Mouse (Mus musculus) brain, embryonic 14.5 days (tissue): ENCODE measurements around the gene Barhl2. TPM values are rescaled to one million over a fixed set of nuclear protein-coding genes. Genes with fewer than 3 reads are reported as not detected.

Experiments
- DNase-seq: peaks from one replicate; pipeline ENCODE4 v3.0.0-alpha.2; 2011; ENCODE audit warnings: low read depth
- CTCF ChIP-seq: fragments of 200-500 bp; IDR thresholded peaks from 2 replicates; pipeline ENCODE4 v1.5.1; 2012; ENCODE audit warnings: inconsistent platforms, mild to moderate bottlenecking, moderate library complexity, borderline replicate concordance; ENCODE audit not compliant: insufficient read depth, insufficient read length; ENCODE audit errors: extremely low read depth
- POLR2A ChIP-seq: fragments of 200-500 bp; IDR thresholded peaks from 2 replicates; pipeline ENCODE4 v1.6.1; 2012; ENCODE audit warnings: mild to moderate bottlenecking, inconsistent platforms, borderline replicate concordance; ENCODE audit not compliant: poor library complexity, insufficient read depth, insufficient read length, severe bottlenecking; ENCODE audit errors: extremely low read depth
- polyA plus RNA-seq: library from polyadenylated mRNA; depleted of rRNA; stranded (reverse); fragments of >200 nt; gene quantifications from 2 replicates; pipeline ENCODE4 v1.2.3, GENCODE M21; 2012

The Barhl2 gene
- polyA plus RNA-seq, 1 experiment, result 26.0 TPM

DNA sequence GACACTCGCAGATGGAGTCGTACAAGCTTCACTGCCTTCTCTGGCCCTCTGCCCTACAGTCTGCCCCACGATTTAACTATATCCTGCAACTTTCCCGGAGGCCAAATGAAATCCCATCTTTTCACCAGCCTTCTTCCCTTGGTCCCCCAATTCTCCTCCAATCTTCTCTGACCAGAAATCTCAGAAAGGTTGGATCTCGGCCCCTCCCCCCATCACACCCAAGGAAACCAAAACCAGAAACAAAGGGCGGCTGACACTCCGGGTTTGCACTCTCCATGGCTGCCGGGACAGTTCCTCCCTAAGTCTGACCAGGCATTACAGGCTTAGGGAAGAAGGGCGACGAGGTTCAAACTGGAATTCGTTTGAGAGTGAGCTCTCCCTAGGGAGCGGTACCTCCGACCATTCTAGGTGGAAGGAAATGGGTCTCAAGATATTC, 4.1 kb downstream of the Barhl2 start:
- peak; percentile 46 for DNase-seq
- TF ChIP-seq CTCF (no peak), POLR2A (no peak)

GRCm38 (mm10) chr5:106453181-106453885, 4.6 kb downstream of the Barhl2 start:
- no peak for TF ChIP-seq CTCF
- TF ChIP-seq POLR2A, result no peak
- DNase-seq, result peak; percentile 59

DNA sequence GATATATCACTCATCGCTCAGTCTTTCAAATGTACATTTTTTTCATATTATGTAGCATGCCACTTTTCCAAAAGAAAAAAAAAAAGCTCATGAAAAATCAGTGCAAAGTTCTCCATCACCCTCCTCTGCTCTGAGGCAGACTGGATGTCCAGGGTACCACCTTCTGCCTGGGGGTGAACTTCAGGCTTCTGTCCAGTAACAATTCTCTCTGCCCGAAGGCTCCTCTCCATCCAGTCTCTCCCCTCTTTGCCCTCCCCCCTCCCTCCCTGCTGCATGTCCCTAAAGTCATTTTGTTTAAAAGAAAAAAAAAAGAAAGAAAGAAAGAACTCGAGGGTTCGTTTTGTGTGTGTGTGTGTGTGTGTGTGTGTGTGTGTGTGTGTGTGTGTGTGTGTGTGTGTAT, 5.3 kb downstream of the Barhl2 start:
- TF ChIP-seq CTCF (no peak), POLR2A (no peak)
- peak; percentile 10 for DNase-seq

DNA sequence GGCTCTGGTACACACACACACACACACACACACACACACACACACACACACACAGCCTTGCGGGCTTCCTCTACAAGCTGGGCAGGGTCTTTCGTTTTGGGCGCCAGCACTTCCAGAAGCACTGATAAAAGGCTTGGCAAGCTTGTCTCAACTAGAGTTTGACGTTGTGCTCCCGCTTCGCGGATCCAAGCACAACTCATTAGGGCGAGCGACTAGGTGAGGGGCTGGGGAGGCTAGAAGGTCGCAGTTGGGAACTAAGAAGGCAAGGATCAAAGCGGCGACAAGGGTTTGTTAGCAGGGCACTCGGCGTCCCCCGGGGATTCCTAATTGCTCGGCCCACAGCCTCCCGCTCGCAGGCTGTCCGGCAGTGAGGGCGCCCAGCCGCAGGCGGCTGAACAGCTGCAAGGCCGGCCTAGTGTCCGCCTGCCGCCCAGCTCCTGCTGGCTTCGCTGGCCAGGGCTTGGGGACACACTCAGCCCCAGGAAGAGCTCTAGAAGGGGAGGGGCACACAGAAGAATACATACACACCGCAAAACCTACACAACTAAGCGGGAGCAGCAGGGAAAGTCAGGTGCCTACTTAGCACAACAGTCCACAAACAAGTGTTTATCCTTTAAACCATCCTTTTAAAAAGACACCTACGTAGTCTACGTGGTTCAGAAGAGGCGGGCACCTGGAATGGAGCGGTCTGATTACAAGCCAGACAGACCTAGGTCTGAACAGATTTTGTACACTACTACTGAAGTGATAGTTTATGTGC, 6.1 kb downstream of the Barhl2 start:
- TF ChIP-seq POLR2A, result no peak
- no peak for TF ChIP-seq CTCF
- peak; percentile 80 for DNase-seq

DNA sequence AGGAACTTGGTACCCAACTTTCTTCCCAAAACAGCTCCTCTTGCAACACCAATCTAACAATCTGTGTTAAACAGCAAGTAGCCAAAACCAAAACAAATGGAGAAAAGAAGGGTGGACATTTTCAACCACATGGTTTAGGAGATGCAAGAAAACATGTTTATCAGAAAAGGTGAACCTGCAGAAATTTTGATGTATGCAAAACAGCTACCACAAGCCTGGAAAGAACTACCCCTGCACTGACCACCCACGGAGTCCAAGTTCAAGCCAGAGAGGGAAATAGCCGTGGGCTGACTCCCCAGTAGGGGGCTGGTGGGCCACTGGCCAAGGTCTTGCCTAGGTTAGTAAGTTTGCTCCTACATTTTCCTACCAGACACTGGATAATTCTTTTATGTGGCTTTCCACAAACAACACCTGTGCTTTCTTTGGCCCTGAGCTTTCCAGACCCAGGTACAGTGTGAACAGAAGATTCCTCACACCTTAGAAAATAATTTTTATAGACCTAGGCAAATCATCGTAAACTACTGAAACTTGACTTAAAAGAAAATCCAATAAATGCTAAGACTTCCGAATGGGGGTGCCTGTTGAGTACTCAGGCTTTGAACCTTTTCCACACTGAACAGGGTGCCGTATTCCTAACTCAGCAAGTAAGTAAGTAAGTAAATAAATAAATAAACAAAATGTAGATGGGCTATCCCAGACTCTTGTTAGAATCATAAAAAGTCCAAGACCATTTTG, 7.4 kb downstream of the Barhl2 start:
- no peak for TF ChIP-seq CTCF
- no peak for TF ChIP-seq POLR2A
- DNase-seq, result peak; percentile 19

DNA sequence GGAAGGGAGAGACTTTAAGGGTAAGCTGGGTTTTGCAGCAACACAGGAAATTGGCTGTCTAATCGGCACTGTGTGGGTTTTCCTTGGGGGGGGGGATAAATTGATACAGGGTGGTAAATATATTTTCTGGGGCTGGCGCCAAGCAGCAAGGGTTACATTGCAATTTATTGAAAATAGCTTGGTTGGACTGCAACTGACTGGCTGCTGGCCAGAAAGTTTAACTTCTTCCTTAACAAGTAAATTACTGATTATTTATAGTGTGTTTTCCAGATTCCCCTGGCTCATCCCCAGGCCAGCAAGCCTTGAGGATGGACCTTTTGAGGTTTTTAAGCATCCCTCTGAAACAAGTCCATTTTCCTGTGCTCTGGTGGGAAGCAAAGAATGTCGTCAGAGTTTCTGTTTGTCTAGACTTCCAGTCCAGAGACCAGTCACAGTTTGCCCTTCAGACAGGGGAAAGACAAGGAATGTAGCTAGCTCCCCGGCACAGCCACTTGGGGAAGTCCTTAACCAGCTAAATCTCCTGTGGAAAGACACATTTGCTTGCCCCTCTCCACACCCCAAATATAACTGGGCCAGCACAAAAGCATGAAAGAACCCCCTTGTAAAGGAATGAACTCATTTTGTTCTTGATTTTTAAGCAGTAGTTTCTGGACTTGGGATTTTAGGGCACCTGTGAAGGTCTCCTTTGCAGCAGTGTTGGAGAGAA, 8.1 kb downstream of the Barhl2 start:
- DNase-seq, result peak; percentile 30
- TF ChIP-seq POLR2A (no peak), CTCF (no peak)

DNA sequence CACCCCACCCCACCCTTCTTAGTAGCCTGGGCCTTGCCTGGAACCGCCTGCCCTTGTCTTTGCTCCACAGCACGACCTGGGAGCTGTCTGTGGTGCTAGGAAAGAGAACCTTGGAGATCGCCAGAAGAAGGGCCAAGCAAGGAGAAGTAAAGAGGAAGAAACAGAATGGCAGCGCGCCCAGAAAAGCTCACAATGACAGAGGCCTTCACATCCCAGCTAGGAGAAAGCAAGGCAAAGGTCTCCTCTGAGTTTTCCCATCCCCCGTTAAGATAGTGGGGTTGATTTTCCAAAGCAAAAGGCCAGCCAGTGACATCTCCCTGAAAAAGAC, 9.2 kb downstream of the Barhl2 start:
- TF ChIP-seq CTCF (no peak), POLR2A (no peak)
- DNase-seq, result peak; percentile 44

DNA sequence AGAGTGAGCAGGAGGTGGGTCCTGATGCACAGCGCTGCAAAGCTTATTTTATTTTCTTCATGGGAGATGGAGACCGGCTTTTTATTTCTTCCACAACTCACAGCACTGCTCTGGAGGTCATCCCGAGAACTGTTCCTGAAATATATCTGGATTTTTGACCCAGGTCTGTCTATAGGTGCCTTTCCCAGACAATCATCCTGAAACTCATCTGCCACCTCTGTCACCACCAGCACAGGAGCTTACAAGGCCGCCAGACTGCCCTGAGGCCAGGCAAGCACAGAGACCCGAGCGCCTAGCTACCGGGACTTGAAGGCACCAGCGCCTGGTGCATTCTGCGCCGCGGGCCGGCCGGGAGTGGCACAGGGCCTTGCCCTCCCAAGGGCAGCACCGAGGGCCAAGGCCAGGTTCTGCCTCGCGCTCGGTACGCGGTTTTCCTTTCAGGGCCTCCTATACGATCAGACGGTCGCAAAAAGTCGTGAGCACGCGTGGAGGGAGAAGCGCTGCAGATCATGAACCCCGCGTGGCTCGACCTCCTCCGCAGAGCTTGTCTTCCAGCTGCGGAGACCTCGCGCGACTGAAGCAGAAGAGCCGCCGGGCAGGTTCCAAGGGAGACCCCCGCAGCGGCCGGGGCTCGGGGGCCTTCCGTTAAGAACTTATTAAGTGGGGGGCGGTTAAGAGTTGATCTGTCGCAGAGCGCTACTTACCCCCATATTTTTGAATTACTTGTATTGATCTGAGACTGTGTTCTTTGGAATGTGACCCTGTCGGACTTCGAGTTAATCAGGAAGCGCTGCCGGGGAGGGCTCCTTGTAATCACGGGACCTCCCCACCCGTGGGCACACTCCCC, 9.8 kb downstream of the Barhl2 start:
- DNase-seq, result peak; percentile 44
- TF ChIP-seq CTCF (no peak), POLR2A (no peak)

- peak; percentile 20 for DNase-seq
- TF ChIP-seq CTCF (no peak), POLR2A (no peak)
Measured at GRCm38 (mm10) chr5:106447091-106447820, 10.7 kb downstream of the Barhl2 start.

DNA sequence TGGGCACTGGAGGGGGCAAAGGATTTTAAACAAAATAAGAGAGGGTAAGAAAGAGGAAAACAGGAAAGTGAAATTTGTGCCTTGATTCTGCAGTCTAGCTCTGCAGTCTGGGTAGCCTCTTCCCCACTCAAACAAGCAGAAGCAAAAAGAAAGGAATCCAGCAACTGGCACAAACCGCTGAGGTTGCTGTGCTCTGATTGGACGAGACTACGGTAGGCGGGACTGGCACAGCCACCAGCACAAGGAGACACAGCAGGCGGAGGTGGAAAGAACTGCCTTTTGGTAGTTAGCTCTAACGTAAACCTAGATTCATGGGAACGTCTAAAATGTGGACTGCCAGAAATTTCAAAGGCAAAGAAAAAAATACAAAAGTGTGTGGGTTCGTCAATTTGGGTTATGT, 11.4 kb downstream of the Barhl2 start:
- TF ChIP-seq CTCF (no peak), POLR2A (no peak)
- peak; percentile 92 for DNase-seq

DNA sequence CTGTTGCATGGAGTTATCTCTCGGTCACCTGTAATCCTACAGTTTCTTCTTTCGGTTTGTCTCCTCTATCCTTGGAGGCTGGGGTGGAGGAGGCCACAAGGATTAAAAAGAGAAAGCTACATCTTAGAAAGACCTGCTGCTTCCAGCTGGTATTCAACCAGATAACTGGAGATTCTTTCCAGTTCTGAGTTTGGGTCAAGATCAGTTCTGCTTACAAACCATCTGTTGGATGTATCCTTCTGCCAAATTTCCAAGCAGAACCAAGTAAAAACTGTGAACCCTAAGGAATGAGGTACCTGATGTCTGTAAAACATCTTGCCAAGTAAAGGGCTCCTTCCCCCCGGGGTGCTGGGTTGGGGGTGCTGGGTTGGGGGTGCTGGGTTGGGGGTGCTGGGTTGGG, 12.3 kb downstream of the Barhl2 start:
- no peak for DNase-seq
- TF ChIP-seq POLR2A (no peak), CTCF (no peak)
